Mouse (Mus musculus): ENCODE results near the gene Arglu1. TPM values are rescaled to one million over a fixed set of nuclear protein-coding genes. Genes with fewer than 3 reads are reported as not detected.

Gene Arglu1
- total and polyA plus RNA-seq, 3 experiments = 35.1 to 135 (median 58.5) TPM

GRCm38 (mm10) chr8:8661103-8661758 lies 29.1 kb downstream of the Arglu1 start, which contains the start of gene Efnb2:
TSS of gene Efnb2 (minus strand) at chr8:8661242.
- no peak for TF ChIP-seq KAT2A (IDR thresholded peaks at IDR 0.05; ENCODE audit: insufficient replicate concordance, low read length)
- TF ChIP-seq POLR2A (IDR thresholded peaks at IDR 0.05; ENCODE audit: low read depth, low read length) = no peak
- no peak for TF ChIP-seq ZMIZ1 (IDR thresholded peaks at IDR 0.05; ENCODE audit: low read depth, low read length)
- TF ChIP-seq JUN (IDR thresholded peaks at IDR 0.05; ENCODE audit: insufficient read depth, low read depth, low read length) = no peak
- no peak for TF ChIP-seq RAD21 (IDR thresholded peaks at IDR 0.05; ENCODE audit: low read depth, low read length)
- TF ChIP-seq MEF2A (IDR thresholded peaks at IDR 0.05; ENCODE audit: borderline replicate concordance, low read depth, low read length) = no peak
- TF ChIP-seq E2F4 (IDR thresholded peaks at IDR 0.05; ENCODE audit: insufficient replicate concordance, low read depth, low read length) = no peak
- no peak for TF ChIP-seq GABPA (IDR thresholded peaks at IDR 0.05; ENCODE audit: insufficient replicate concordance, low read depth, low read length)
- TF ChIP-seq TBP (conservative IDR thresholded peaks at IDR 0.05; ENCODE audit: low read depth, low read length) = no peak
- no peak for TF ChIP-seq TCF12 (IDR thresholded peaks at IDR 0.05; ENCODE audit: low read depth, low read length)
- no peak for TF ChIP-seq USF2 (conservative IDR thresholded peaks at IDR 0.05; ENCODE audit: low read depth, low read length)
- no peak for TF ChIP-seq ZKSCAN1 (IDR thresholded peaks at IDR 0.05; ENCODE audit: borderline replicate concordance, low read depth, low read length)
- TF ChIP-seq MAZ (IDR thresholded peaks at IDR 0.05; ENCODE audit: low read depth, low read length) = no peak
- TF ChIP-seq JUND (conservative IDR thresholded peaks at IDR 0.05; ENCODE audit: low read depth, low read length) = no peak
- no peak for TF ChIP-seq CHD1 (IDR thresholded peaks at IDR 0.05; ENCODE audit: low read depth, low read length)
- no peak for TF ChIP-seq MAFK (IDR thresholded peaks at IDR 0.05; ENCODE audit: insufficient replicate concordance, low read length)
- no peak for TF ChIP-seq IRF4 (IDR thresholded peaks at IDR 0.05; ENCODE audit: low read depth, low read length)
- TF ChIP-seq RCOR1 (conservative IDR thresholded peaks at IDR 0.05; ENCODE audit: low read depth, low read length) = no peak
- dilution Hi-C loops (cut with MboI; ENCODE audit: extremely low pct_ligation_motif_present, extremely low pct_unique_long_range_greater_than_20kb, low sequenced_read_pairs) = no loop called here
- no peak within 1 kb of the TSS for H3K4me2 ChIP-seq (ENCODE audit: insufficient read depth, low read depth, poor library complexity, severe bottlenecking)
- H3K27me3 ChIP-seq (replicated peaks) = no peaks in the 10 kb centered on the region
- no peak within 1 kb of the TSS for H3K9ac ChIP-seq (ENCODE audit: insufficient read depth, low read depth)
- no peaks in the 10 kb centered on the region for H3K4me1 ChIP-seq (ENCODE audit: control insufficient read depth in 1 of 2, insufficient read depth in 2 of 2)
- H3K4me3 ChIP-seq (replicated peaks in 1 of 3; ENCODE audit: low read depth in 2 of 3, low read length in 2 of 3, poor library complexity in 1 of 3) = no peak within 1 kb of the TSS
- DNase-seq (ENCODE audit: extremely low read depth) = no peak
- peaks cover 42% of the 10 kb centered on the region for H3K9me3 ChIP-seq (replicated peaks; ENCODE audit: low read length)
- no peaks in the 10 kb centered on the region; the same call in 1 of the 2 replicates for H3K79me2 ChIP-seq (replicated peaks; ENCODE audit: control insufficient read depth, extremely low read depth, insufficient read depth, poor library complexity, severe bottlenecking)
- H3K27ac ChIP-seq (ENCODE audit: insufficient read depth, low read depth) = no peak within 1 kb of the TSS
- in situ Hi-C loops (cut with MboI; ENCODE audit: low pct_ligation_motif_present, low pct_unique_long_range_greater_than_20kb, low sequenced_read_pairs) = no loop called here
- H3K36me3 ChIP-seq (replicated peaks in 1 of 2; ENCODE audit: control insufficient read depth in 1 of 2, insufficient read depth in 1 of 2, low read length in 1 of 2) = peaks cover 34 to 64% of the 10 kb centered on the region in 2 experiments
